Mouse (Mus musculus) ES-Bruce4 (cell line): ENCODE measurements at regions not wholly inside any gene's neighbourhood (a gene's known extent, or its start where the extent isn't known, plus 50 kb on each side); places are given as distances from the start of the nearest gene placed in this dataset.

Experiments used
- CTCF ChIP-seq: IDR thresholded peaks from one replicate; pipeline ENCODE4 v1.8.1; 2011; ENCODE audit warnings: low read depth, low read length
- EP300 ChIP-seq: IDR thresholded peaks from 2 replicates; pipeline ENCODE4 v1.6.1; 2011; ENCODE audit warnings: low read depth, low read length; ENCODE audit not compliant: insufficient read depth
- POLR2A ChIP-seq: IDR thresholded peaks from one replicate; pipeline ENCODE4 v1.8.1; 2011; ENCODE audit warnings: low read length; ENCODE audit not compliant: insufficient read depth

- TF ChIP-seq CTCF, result no peak
- TF ChIP-seq EP300, result no peak
- no peak for TF ChIP-seq POLR2A
These were observed 174.4 kb upstream of the Cops8 start for GRCm38 (mm10) chr1:90428334-90428733.
